Mouse (Mus musculus): ENCODE measurements around the gene Hoxc12.

DNA sequence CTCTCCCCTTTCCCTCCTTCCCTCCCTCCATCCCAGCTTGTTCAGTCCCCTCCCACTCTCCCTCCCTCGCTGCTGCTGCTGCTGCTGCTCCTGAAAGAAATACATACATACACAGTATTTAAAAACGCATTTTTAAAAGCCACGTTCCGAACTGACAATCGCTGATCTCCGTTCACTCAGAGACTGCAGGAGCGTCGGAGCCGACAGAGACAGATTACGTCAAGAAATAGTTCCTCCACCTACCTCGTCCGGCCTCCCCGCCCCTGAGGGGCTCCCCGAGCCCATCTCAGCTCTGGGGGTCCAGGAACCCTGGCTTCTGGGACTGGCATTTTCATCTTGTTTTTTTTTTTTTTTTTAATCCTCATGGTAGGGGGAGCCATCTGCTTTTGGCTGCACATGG is 44.4 kb downstream of the Hoxc12 start:
- TF ChIP-seq CTCF (IDR thresholded peaks at IDR 0.05) (no peak), EP300 (IDR thresholded peaks at IDR 0.05; ENCODE audit: insufficient read depth, low read depth, low read length) (no peak), POLR2A (IDR thresholded peaks at IDR 0.05; ENCODE audit: insufficient read depth, low read depth, low read length) (no peak)
